Mouse (Mus musculus): ENCODE data around the gene Thsd7a. TPM values are rescaled to one million over a fixed set of nuclear protein-coding genes. Genes with fewer than 3 reads are reported as not detected.

The Thsd7a gene
- polyA plus RNA-seq, 1 experiment = 2.4 TPM

GRCm38 (mm10) chr6:12348667-12349066 lies 400.5 kb downstream of the Thsd7a start:
- no peak overlapping the region for H3K27ac ChIP-seq (ENCODE audit: insufficient read depth, low read length)
- H3K27me3 ChIP-seq (ENCODE audit: control insufficient read depth, insufficient read depth, low read length, poor library complexity, severe bottlenecking) = no peaks in the 10 kb centered on the region
- H3K36me3 ChIP-seq (ENCODE audit: control insufficient read depth, insufficient read depth, low read length, poor library complexity, severe bottlenecking) = no peaks in the 10 kb centered on the region
- no peak for TF ChIP-seq CTCF (IDR thresholded peaks at IDR 0.05; ENCODE audit: low read depth, low read length)
- no peak for TF ChIP-seq POLR2A (IDR thresholded peaks at IDR 0.05; ENCODE audit: insufficient read depth, low read length)
- TF ChIP-seq EP300 (IDR thresholded peaks at IDR 0.05; ENCODE audit: insufficient read depth, low read depth, low read length) = no peak
- no peak overlapping the region for H3K4me3 ChIP-seq (ENCODE audit: low read depth, low read length)
- no peaks in the 10 kb centered on the region for H3K4me1 ChIP-seq (ENCODE audit: control insufficient read depth, insufficient read depth, low read length)
- H3K9me3 ChIP-seq (replicated peaks; ENCODE audit: control insufficient read depth, insufficient read depth, low read length, poor library complexity, severe bottlenecking) = no peaks in the 10 kb centered on the region
- no peak overlapping the region for H3K9ac ChIP-seq (ENCODE audit: low read depth, poor library complexity, severe bottlenecking)

- TF ChIP-seq POLR2A (IDR thresholded peaks at IDR 0.05; ENCODE audit: insufficient read depth, low read length) (no peak), CTCF (IDR thresholded peaks at IDR 0.05; ENCODE audit: low read depth, low read length) (no peak), EP300 (IDR thresholded peaks at IDR 0.05; ENCODE audit: insufficient read depth, low read depth, low read length) (no peak)
- no peaks in the 10 kb centered on the region for H3K4me1 ChIP-seq (ENCODE audit: control insufficient read depth, insufficient read depth, low read length)
- no peaks in the 10 kb centered on the region for H3K27me3 ChIP-seq (ENCODE audit: control insufficient read depth, insufficient read depth, low read length, poor library complexity, severe bottlenecking)
- no peaks in the 10 kb centered on the region for H3K36me3 ChIP-seq (ENCODE audit: control insufficient read depth, insufficient read depth, low read length, poor library complexity, severe bottlenecking)
- H3K4me3 ChIP-seq (ENCODE audit: low read depth, low read length) = no peak overlapping the region
- no peaks in the 10 kb centered on the region for H3K9me3 ChIP-seq (replicated peaks; ENCODE audit: control insufficient read depth, insufficient read depth, low read length, poor library complexity, severe bottlenecking)
- no peak overlapping the region for H3K9ac ChIP-seq (ENCODE audit: low read depth, poor library complexity, severe bottlenecking)
- no peak overlapping the region for H3K27ac ChIP-seq (ENCODE audit: insufficient read depth, low read length)
These were observed 412.3 kb downstream of the Thsd7a start for GRCm38 (mm10) chr6:12336590-12337584.

GRCm38 (mm10) chr6:12315070-12315909 lies 433.9 kb downstream of the Thsd7a start:
- TF ChIP-seq POLR2A (IDR thresholded peaks at IDR 0.05; ENCODE audit: insufficient read depth, low read length) = no peak
- no peak for TF ChIP-seq CTCF (IDR thresholded peaks at IDR 0.05; ENCODE audit: low read depth, low read length)
- TF ChIP-seq EP300 (IDR thresholded peaks at IDR 0.05; ENCODE audit: insufficient read depth, low read depth, low read length) = no peak
- no peaks in the 10 kb centered on the region for H3K36me3 ChIP-seq (ENCODE audit: control insufficient read depth, insufficient read depth, low read length, poor library complexity, severe bottlenecking)
- no peak overlapping the region for H3K27ac ChIP-seq (ENCODE audit: insufficient read depth, low read length)
- no peak overlapping the region for H3K9ac ChIP-seq (ENCODE audit: low read depth, poor library complexity, severe bottlenecking)
- no peaks in the 10 kb centered on the region for H3K27me3 ChIP-seq (ENCODE audit: control insufficient read depth, insufficient read depth, low read length, poor library complexity, severe bottlenecking)
- H3K9me3 ChIP-seq (replicated peaks; ENCODE audit: control insufficient read depth, insufficient read depth, low read length, poor library complexity, severe bottlenecking) = no peaks in the 10 kb centered on the region
- H3K4me1 ChIP-seq (ENCODE audit: control insufficient read depth, insufficient read depth, low read length) = no peaks in the 10 kb centered on the region
- H3K4me3 ChIP-seq (ENCODE audit: low read depth, low read length) = no peak overlapping the region

- Histone ChIP-seq H3K4me3 (ENCODE audit: low read depth, low read length) (no peak overlapping the region), H3K36me3 (ENCODE audit: control insufficient read depth, insufficient read depth, low read length, poor library complexity, severe bottlenecking) (no peaks in the 10 kb centered on the region), H3K27ac (ENCODE audit: insufficient read depth, low read length) (no peak overlapping the region), H3K9me3 (replicated peaks; ENCODE audit: control insufficient read depth, insufficient read depth, low read length, poor library complexity, severe bottlenecking) (no peaks in the 10 kb centered on the region), H3K9ac (ENCODE audit: low read depth, poor library complexity, severe bottlenecking) (no peak overlapping the region), H3K27me3 (ENCODE audit: control insufficient read depth, insufficient read depth, low read length, poor library complexity, severe bottlenecking) (no peaks in the 10 kb centered on the region), H3K4me1 (ENCODE audit: control insufficient read depth, insufficient read depth, low read length) (no peaks in the 10 kb centered on the region)
- no peak for TF ChIP-seq CTCF (IDR thresholded peaks at IDR 0.05; ENCODE audit: low read depth, low read length)
- no peak for TF ChIP-seq EP300 (IDR thresholded peaks at IDR 0.05; ENCODE audit: insufficient read depth, low read depth, low read length)
- no peak for TF ChIP-seq POLR2A (IDR thresholded peaks at IDR 0.05; ENCODE audit: insufficient read depth, low read length)
These were observed 441.7 kb downstream of the Thsd7a start for GRCm38 (mm10) chr6:12307502-12307901.

- no peak overlapping the region for H3K9ac ChIP-seq (ENCODE audit: low read depth, poor library complexity, severe bottlenecking)
- H3K27ac ChIP-seq (ENCODE audit: insufficient read depth, low read length) = no peak overlapping the region
- no peaks in the 10 kb centered on the region for H3K9me3 ChIP-seq (replicated peaks; ENCODE audit: control insufficient read depth, insufficient read depth, low read length, poor library complexity, severe bottlenecking)
- H3K36me3 ChIP-seq (ENCODE audit: control insufficient read depth, insufficient read depth, low read length, poor library complexity, severe bottlenecking) = no peaks in the 10 kb centered on the region
- H3K27me3 ChIP-seq (ENCODE audit: control insufficient read depth, insufficient read depth, low read length, poor library complexity, severe bottlenecking) = no peaks in the 10 kb centered on the region
- no peaks in the 10 kb centered on the region for H3K4me1 ChIP-seq (ENCODE audit: control insufficient read depth, insufficient read depth, low read length)
- TF ChIP-seq POLR2A (IDR thresholded peaks at IDR 0.05; ENCODE audit: insufficient read depth, low read length) (no peak), CTCF (IDR thresholded peaks at IDR 0.05; ENCODE audit: low read depth, low read length) (no peak), EP300 (IDR thresholded peaks at IDR 0.05; ENCODE audit: insufficient read depth, low read depth, low read length) (no peak)
- no peak overlapping the region for H3K4me3 ChIP-seq (ENCODE audit: low read depth, low read length)
These were observed 486.4 kb downstream of the Thsd7a start for GRCm38 (mm10) chr6:12262641-12263400.

Measured in ES-Bruce4 (cell line).